Mouse (Mus musculus) right cerebral cortex, postnatal 10 days (tissue): ENCODE measurements around the gene Gm3526.
"Not testable (repeated sequence)": the region's sequence is repeated elsewhere in the genome, so short reads cannot be mapped to it uniquely, and the experiment has no call there.

Experiments
- DNase-seq, 2 experiments: peaks; one replicate each; pipeline ENCODE4 v3.0.0; 2021; ENCODE audit warnings: low spot score in 2 of 2

Gm3526 gene

GRCm38 (mm10) chr14:5260480-5260879 is at the start of gene Gm3526:
Gene Gm3526 (minus strand): TSS chr14:5260580.
- DNase-seq = not testable (repeated sequence)
